Mouse (Mus musculus) intestine, postnatal 0 days (tissue): ENCODE data around the gene Slc24a1. TPM values are rescaled to one million over a fixed set of nuclear protein-coding genes. Genes with fewer than 3 reads are reported as not detected.
"Not testable (repeated sequence)": the region's sequence is repeated elsewhere in the genome, so short reads cannot be mapped to it uniquely, and the experiment has no call there.

Experiments used
- ATAC-seq: fragments of 200-750 bp; cut with Nextera tagmentation; 2 replicates; pipeline ENCODE4 v1.8.0; 2017; ENCODE audit warnings: mild to moderate bottlenecking, moderate TSS enrichment, moderate library complexity
- H3K27ac ChIP-seq: fragments of 300-500 bp; sonication (generic); 2 replicates; pipeline ENCODE4 v1.5.1; 2014; ENCODE audit warnings: mild to moderate bottlenecking, low read depth, low read length, moderate library complexity
- H3K27me3 ChIP-seq: fragments of 300-500 bp; sonication (generic); replicated peaks from 2 replicates; pipeline ENCODE4 v1.6.1; 2014; ENCODE audit warnings: low read length, mixed read lengths; ENCODE audit not compliant: control insufficient read depth, insufficient read depth
- H3K36me3 ChIP-seq: fragments of 300-500 bp; sonication (generic); 2 replicates; pipeline ENCODE4 v1.6.1; 2014; ENCODE audit warnings: mild to moderate bottlenecking, moderate library complexity; ENCODE audit not compliant: control insufficient read depth, insufficient read depth
- H3K4me1 ChIP-seq: fragments of 300-500 bp; sonication (generic); replicated peaks from 2 replicates; pipeline ENCODE4 v1.6.1; 2014; ENCODE audit warnings: antibody characterized with exemption, low read length, mixed read lengths; ENCODE audit not compliant: control insufficient read depth, insufficient read depth
- H3K4me2 ChIP-seq: fragments of 300-500 bp; sonication (generic); replicated peaks from 2 replicates; pipeline ENCODE4 v1.6.1; 2014; ENCODE audit warnings: low read depth, mild to moderate bottlenecking, moderate library complexity
- H3K4me3 ChIP-seq: fragments of 300-500 bp; sonication (generic); 2 replicates; pipeline ENCODE4 v1.5.1; 2014; ENCODE audit warnings: low read depth, low read length
- H3K9ac ChIP-seq: fragments of 300-500 bp; sonication (generic); 2 replicates; pipeline ENCODE4 v1.6.1; 2014; ENCODE audit warnings: mild to moderate bottlenecking, low read depth, low read length
- H3K9me3 ChIP-seq: fragments of 300-500 bp; sonication (generic); 2 replicates; pipeline ENCODE4 v1.6.1; 2016; ENCODE audit warnings: mixed run types; ENCODE audit not compliant: control insufficient read depth
- CTCF ChIP-seq: sonication (generic); IDR thresholded peaks from 2 replicates; pipeline ENCODE4 v1.5.1; 2016; ENCODE audit warnings: low read depth, mild to moderate bottlenecking, control low read depth, antibody characterized with exemption, moderate library complexity
- WGBS: fragments of 180-500 bp; shearing (Covaris S2); extraction: QIAGEN DNeasy Blood & Tissue Kit; methylation state at CpG from one replicate; pipeline ENCODE4 v1.1.7; 2014; 5-methylcytosine and 5-hydroxymethylcytosine counted together
- polyA plus RNA-seq: library from polyadenylated mRNA; unstranded; fragments of >200 nt; fragmentation: Nextera tagmentation; extraction: Ambion mirVana; gene quantifications from 2 replicates; pipeline ENCODE4 v1.2.1, GENCODE M21; 2015

Gene Slc24a1
- 0.04 TPM in 1 of 2 replicates, not detected in the other for polyA plus RNA-seq

GRCm38 (mm10) chr9:64951161-64951657, at the start of gene Slc24a1:
Gene Slc24a1 (minus strand): TSS chr9:64951607.
- WGBS = 41% methylated on average over 11 of the region's 11 CpGs
- TF ChIP-seq CTCF = no peak; the same call in 1 of the 2 replicates
- 0 out of 2 replicates have a peak, but pooled peaks cover 2% of the 10 kb centered on the region for H3K27me3 ChIP-seq
- H3K36me3 ChIP-seq = no peaks in the 10 kb centered on the region
- H3K9ac ChIP-seq = no peak within 1 kb of the TSS
- no peak for ATAC-seq
- no peaks in the 10 kb centered on the region for H3K9me3 ChIP-seq
- H3K4me2 ChIP-seq = no peak within 1 kb of the TSS
- H3K27ac ChIP-seq = no peak within 1 kb of the TSS
- H3K4me1 ChIP-seq = no peaks in the 10 kb centered on the region
- no peak within 1 kb of the TSS for H3K4me3 ChIP-seq

GRCm38 (mm10) chr9:64995464-64995863, 44.1 kb upstream of the Slc24a1 start:
- H3K27me3 ChIP-seq, H3K4me2 ChIP-seq, H3K4me3 ChIP-seq, H3K9me3 ChIP-seq, H3K4me1 ChIP-seq, H3K9ac ChIP-seq, H3K27ac ChIP-seq, ATAC-seq: not testable (repeated sequence)
- peak; percentile 44 for TF ChIP-seq CTCF
- peaks cover 46% of the 10 kb centered on the region for H3K36me3 ChIP-seq
- WGBS = 81% methylated on average over 1 of the region's 1 CpGs

GRCm38 (mm10) chr9:64990291-64990690, 38.9 kb upstream of the Slc24a1 start:
- H3K9ac ChIP-seq = no peak overlapping the region
- H3K27ac ChIP-seq = no peak overlapping the region
- 91% methylated on average over 7 of the region's 7 CpGs for whole genome bisulfite sequencing
- TF ChIP-seq CTCF = no peak
- no peak overlapping the region for H3K4me3 ChIP-seq
- no peak for ATAC-seq
- peaks cover 68% of the 10 kb centered on the region for H3K36me3 ChIP-seq
- no peak overlapping the region for H3K4me2 ChIP-seq
- no peaks in the 10 kb centered on the region for H3K27me3 ChIP-seq
- no peaks in the 10 kb centered on the region for H3K4me1 ChIP-seq
- H3K9me3 ChIP-seq = no peaks in the 10 kb centered on the region

GRCm38 (mm10) chr9:64988443-64988842, 37.0 kb upstream of the Slc24a1 start:
- no peak for TF ChIP-seq CTCF
- no peak overlapping the region for H3K27ac ChIP-seq
- no peak overlapping the region for H3K9ac ChIP-seq
- no peaks in the 10 kb centered on the region for H3K9me3 ChIP-seq
- H3K27me3 ChIP-seq = no peaks in the 10 kb centered on the region
- H3K36me3 ChIP-seq = peaks cover 71% of the 10 kb centered on the region
- H3K4me3 ChIP-seq = no peak overlapping the region
- H3K4me2 ChIP-seq = no peak overlapping the region
- ATAC-seq = peak; percentile 47; the same call in 1 of the 2 replicates
- 41% methylated on average over 6 of the region's 6 CpGs for WGBS
- H3K4me1 ChIP-seq = no peaks in the 10 kb centered on the region

GRCm38 (mm10) chr9:64987651-64988050, 36.2 kb upstream of the Slc24a1 start:
- TF ChIP-seq CTCF = no peak
- Histone ChIP-seq H3K4me1 (no peaks in the 10 kb centered on the region), H3K9ac (no peak overlapping the region), H3K9me3 (no peaks in the 10 kb centered on the region), H3K27me3 (no peaks in the 10 kb centered on the region), H3K4me3 (no peak overlapping the region), H3K4me2 (no peak overlapping the region), H3K27ac (no peak overlapping the region), H3K36me3 (peaks cover 73% of the 10 kb centered on the region)
- WGBS = 91% methylated on average over 2 of the region's 2 CpGs
- no peak for ATAC-seq

- H3K36me3 ChIP-seq = peaks cover 73% of the 10 kb centered on the region
- no peaks in the 10 kb centered on the region for H3K9me3 ChIP-seq
- ATAC-seq = no peak
- no peak overlapping the region for H3K27ac ChIP-seq
- no peak overlapping the region for H3K4me3 ChIP-seq
- no peak for TF ChIP-seq CTCF
- H3K4me2 ChIP-seq = no peak overlapping the region
- no peaks in the 10 kb centered on the region for H3K27me3 ChIP-seq
- no peaks in the 10 kb centered on the region for H3K4me1 ChIP-seq
- H3K9ac ChIP-seq = no peak overlapping the region
- WGBS = 83% methylated on average over 9 of the region's 9 CpGs
These were observed 34.4 kb upstream of the Slc24a1 start for GRCm38 (mm10) chr9:64985807-64986206.
